Mouse (Mus musculus) bone marrow macrophage, adult 2 months (primary cell): Measurements from ENCODE around the gene Ccng2. TPM values are rescaled to one million over a fixed set of nuclear protein-coding genes. Genes with fewer than 3 reads are reported as not detected.

Experiments
- H3K27ac ChIP-seq: 2 replicates; pipeline ENCODE4 v1.5.1; 2012; ENCODE audit warnings: low read depth, low read length; ENCODE audit not compliant: insufficient read depth
- H3K4me1 ChIP-seq: 2 replicates; pipeline ENCODE4 v1.6.1; 2012; ENCODE audit warnings: low read length; ENCODE audit not compliant: control insufficient read depth, insufficient read depth
- H3K4me3 ChIP-seq: 2 replicates; pipeline ENCODE4 v1.5.1; 2012; ENCODE audit warnings: mild to moderate bottlenecking, low read length, moderate library complexity; ENCODE audit not compliant: insufficient read depth
- CTCF ChIP-seq: IDR thresholded peaks from 2 replicates; pipeline ENCODE4 v1.5.1; 2012; ENCODE audit warnings: low read depth, mild to moderate bottlenecking, low read length, moderate library complexity
- POLR2A ChIP-seq: IDR thresholded peaks from 2 replicates; pipeline ENCODE4 v1.6.1; 2012; ENCODE audit warnings: mild to moderate bottlenecking, low read depth, low read length, borderline replicate concordance
- polyA plus RNA-seq: library from polyadenylated mRNA; stranded (reverse); fragments of >200 nt; gene quantifications from 2 replicates; pipeline ENCODE4 v1.2.4, GENCODE M21; 2012; ENCODE audit not compliant: missing spikeins, insufficient read depth, insufficient read length

Gene Ccng2
- polyA plus RNA-seq, 1 experiment, result 51.0 TPM

- TF ChIP-seq CTCF (no peak), POLR2A (no peak)
- no peak overlapping the region for H3K4me3 ChIP-seq
- H3K4me1 ChIP-seq, result peaks cover 26% of the 10 kb centered on the region
- H3K27ac ChIP-seq, result no peak overlapping the region
Observed at GRCm38 (mm10) chr5:93262751-93263150, 4.3 kb upstream of the Ccng2 start.

- peaks cover 26% of the 10 kb centered on the region for H3K4me1 ChIP-seq
- no peak for TF ChIP-seq CTCF
- TF ChIP-seq POLR2A, result no peak
Observed at GRCm38 (mm10) chr5:93263396-93264075, 3.5 kb upstream of the Ccng2 start.

DNA sequence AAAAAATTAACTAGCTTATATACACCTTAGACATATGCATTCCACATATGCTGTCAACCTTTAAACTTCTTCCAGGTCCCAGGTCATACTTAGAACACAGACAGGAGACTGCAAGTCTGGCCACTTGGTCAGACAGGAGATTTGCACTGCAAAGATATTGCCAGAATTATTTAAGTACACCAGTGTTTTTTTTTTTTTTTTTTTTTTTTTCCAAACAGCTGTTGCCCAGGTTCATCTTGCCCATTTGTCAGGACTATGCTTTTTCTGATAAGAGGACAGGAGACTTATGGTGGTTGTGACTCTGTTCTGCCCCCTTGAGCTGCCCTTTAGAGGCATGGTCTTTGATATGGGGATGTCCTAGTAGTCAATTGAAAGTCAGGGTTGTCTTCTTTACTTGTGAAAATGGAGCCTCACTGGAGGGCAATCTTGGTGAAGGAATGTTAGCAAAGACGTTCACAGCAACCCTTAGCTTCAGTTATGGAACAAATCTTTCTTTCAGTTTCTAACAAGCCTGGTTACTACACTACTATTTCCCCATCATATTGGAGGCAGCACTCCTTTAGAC lies 2.8 kb upstream of the Ccng2 start:
- no peak for TF ChIP-seq CTCF
- TF ChIP-seq POLR2A, result no peak
- peaks cover 26% of the 10 kb centered on the region for H3K4me1 ChIP-seq
- no peak overlapping the region for H3K4me3 ChIP-seq
- H3K27ac ChIP-seq, result peak overlapping the region; percentile 1; the same call in 1 of the 2 replicates

More at GRCm38 (mm10) chr5:93263396-93264075, 3.5 kb upstream of the Ccng2 start:
- Histone ChIP-seq H3K4me3 (no peak overlapping the region), H3K27ac (no peak overlapping the region)

GRCm38 (mm10) chr5:93265164-93265800 lies 1.8 kb upstream of the Ccng2 start:
- H3K4me3 ChIP-seq, result peak overlapping the region; percentile 39
- peak overlapping the region; percentile 88 for H3K27ac ChIP-seq

DNA sequence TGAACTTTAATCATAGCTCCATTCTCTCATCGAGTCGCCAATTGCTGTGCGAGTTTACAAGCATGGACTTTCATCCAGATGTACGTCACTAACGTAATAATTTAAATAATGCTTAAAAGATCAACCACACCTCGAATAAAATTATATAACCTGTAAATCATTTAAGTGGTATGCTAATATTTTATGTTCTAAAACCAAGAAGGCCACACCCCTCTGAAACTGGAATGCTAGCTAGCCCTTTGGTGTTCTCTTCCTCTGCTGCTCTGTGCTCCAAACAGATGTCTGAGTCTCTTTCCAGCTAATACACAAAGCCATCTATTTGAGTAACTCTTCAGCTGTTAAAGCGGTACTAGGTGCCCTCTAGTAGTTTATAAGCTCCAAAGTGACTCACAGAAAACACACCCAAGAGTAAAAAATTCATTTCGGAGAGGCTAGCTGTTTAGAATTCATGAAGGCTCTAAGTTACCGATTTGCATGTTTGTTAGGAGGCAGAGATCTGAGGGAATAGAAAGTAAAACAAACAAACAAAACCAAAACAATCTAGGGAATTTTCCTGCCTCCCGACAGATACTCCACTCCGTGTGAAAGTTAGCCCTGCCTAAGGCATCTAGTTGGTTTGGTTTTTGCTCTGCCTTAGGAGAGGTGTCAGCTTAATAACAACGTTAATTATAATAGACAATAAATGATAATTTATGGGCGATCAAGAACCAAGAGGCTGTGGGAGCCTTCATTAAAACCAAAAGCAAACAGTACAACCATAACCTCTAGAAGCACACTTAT lies 1.1 kb upstream of the Ccng2 start:
- Histone ChIP-seq H3K4me1 (peaks cover 31% of the 10 kb centered on the region), H3K4me3 (peak overlapping the region; percentile 75), H3K27ac (peak overlapping the region; percentile 88)
- TF ChIP-seq POLR2A (no peak), CTCF (no peak)

More at GRCm38 (mm10) chr5:93265164-93265800, 1.8 kb upstream of the Ccng2 start:
- H3K4me1 ChIP-seq, result peaks cover 31% of the 10 kb centered on the region
- TF ChIP-seq POLR2A (no peak), CTCF (no peak)

DNA sequence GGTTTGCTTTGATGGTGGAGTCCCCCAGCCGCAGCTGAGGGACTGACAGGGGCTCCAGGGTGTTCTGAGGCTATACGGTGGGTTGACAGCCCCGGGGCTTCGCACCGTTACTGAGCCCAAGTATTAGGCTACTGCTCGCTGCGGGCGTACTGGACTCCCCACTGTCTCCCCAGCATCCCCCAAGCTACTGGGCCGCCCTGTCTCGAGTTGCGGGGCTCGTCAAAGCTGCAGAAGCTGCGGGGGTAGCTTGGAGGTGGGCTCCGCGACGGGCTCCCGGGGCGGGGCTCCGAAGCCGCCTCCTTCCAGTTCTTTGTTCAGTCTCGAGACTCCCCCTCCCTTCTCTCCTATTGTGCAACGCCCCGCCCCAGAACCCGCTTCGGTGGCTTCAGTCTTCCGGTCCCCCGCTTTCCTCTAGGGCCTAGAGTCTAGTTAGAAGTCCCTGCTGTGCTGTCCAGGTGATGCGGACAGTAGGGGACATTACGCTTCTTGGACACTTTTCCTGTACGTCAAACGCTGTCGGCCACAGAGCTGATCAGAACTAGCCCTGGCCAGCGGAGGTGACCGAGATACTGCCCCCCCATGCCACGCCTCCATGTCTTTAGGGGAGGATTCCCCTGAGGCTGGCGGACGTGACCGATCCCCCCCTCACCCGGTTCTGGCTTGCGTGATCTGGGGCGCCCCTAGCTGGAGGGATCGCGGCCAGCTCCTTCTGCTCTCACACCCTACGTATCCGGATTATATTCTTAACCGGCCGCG lies 972 bp downstream of the Ccng2 start:
- H3K4me1 ChIP-seq, result peaks cover 24% of the 10 kb centered on the region
- TF ChIP-seq CTCF (no peak), POLR2A (no peak)
- peak overlapping the region; percentile 89 for H3K4me3 ChIP-seq
- H3K27ac ChIP-seq, result peak overlapping the region; percentile 83

DNA sequence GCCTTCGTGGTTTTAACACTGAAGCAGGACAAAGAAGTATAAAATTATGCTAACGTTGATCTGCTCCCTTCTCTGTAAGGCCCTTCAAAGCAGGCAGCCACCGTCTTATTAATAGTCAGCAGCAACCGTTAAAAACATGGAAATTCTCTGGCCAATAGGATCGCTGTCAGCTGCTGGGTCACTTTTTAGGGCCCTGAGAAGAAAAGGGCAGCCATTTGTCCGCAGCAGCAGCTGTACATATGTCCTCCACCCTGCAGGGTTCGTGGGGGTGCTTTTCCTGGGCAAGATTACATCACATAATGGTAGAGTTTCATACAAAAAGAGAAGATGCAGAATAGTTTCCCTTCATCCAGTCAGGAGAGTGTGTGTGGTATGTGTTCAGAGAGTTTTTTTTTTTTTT lies 3.0 kb downstream of the Ccng2 start:
- no peak overlapping the region for H3K4me3 ChIP-seq
- H3K4me1 ChIP-seq, result peaks cover 7% of the 10 kb centered on the region

GRCm38 (mm10) chr5:93270721-93271120 lies 3.7 kb downstream of the Ccng2 start:
- Histone ChIP-seq H3K4me1 (peaks cover 7% of the 10 kb centered on the region; the same call in 1 of the 2 replicates), H3K27ac (no peak overlapping the region), H3K4me3 (no peak overlapping the region)
- TF ChIP-seq CTCF (no peak), POLR2A (no peak)

More for the DNA sequence above, 3.0 kb downstream of the Ccng2 start:
- TF ChIP-seq POLR2A, result no peak
- no peak for TF ChIP-seq CTCF
- H3K27ac ChIP-seq, result no peak overlapping the region
